Mouse (Mus musculus) hematopoietic stem cell, adult 5-6 weeks (primary cell): ENCODE measurements around the gene H3f3a. TPM values are rescaled to one million over a fixed set of nuclear protein-coding genes. Genes with fewer than 3 reads are reported as not detected.

Experiments used
- total RNA-seq: library from RNA; stranded (forward); fragments of 172-1452, 232-1000 nt; gene quantifications from 2 replicates; pipeline ENCODE4 v1.2.3, GENCODE M21; 2017

The H3f3a gene
- total RNA-seq, 1 experiment from 2014 or later, result 2,309 TPM

Other genes starting within 250 kb of the H3f3a start
- 155 and 201 TPM in 2 replicates for gene Parp1, start 245.0 kb downstream of the H3f3a start, total RNA-seq
- 32.7 and 47.0 TPM in 2 replicates for gene Lin9, start 172.8 kb downstream of the H3f3a start, total RNA-seq
- not detected in 2 replicates for gene Mixl1, start 116.9 kb downstream of the H3f3a start, total RNA-seq
- 51.2 and 60.1 TPM in 2 replicates for gene Acbd3, start 87.9 kb downstream of the H3f3a start, total RNA-seq
- gene Sde2, start 37.2 kb upstream of the H3f3a start, total RNA-seq, result 53.2 and 68.7 TPM in 2 replicates
- not detected in 2 replicates for gene Lefty2, start 79.2 kb upstream of the H3f3a start, total RNA-seq
- 21.5 and 25.4 TPM in 2 replicates for gene Pycr2, start 90.3 kb upstream of the H3f3a start, total RNA-seq
- gene Lefty1, start 121.1 kb upstream of the H3f3a start, total RNA-seq, result 0.45 and 2.9 TPM in 2 replicates
- gene Tmem63a, start 128.4 kb upstream of the H3f3a start, total RNA-seq, result 21.8 and 25.5 TPM in 2 replicates
- gene Ephx1, start 207.0 kb upstream of the H3f3a start, total RNA-seq, result 3.9 TPM in 2 replicates
- gene 9130409I23Rik, start 237.3 kb upstream of the H3f3a start, total RNA-seq, result not detected in 2 replicates